Mouse (Mus musculus): ENCODE data around the gene Zhx3.

DNA sequence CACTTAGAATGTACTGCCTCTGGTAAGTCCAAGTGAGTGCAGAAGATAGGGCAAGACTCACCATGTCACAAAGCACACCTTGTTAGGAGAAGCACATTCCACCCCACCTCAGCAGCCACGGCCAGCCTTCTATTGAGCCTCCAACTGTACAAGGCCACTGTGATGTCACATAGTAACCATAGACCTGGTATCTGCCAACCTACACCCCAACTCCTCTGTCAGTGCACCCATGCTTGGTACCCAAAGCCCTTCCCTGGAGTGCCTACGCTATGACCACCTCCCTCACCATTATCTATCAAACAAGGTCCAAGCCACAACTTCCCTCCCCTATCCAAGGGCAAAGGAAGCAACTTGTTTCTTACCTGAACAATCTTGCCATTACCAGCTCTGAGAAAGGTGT, 103.8 kb downstream of the Zhx3 start:
- no peak for TF ChIP-seq CTCF (IDR thresholded peaks at IDR 0.05; ENCODE audit: borderline replicate concordance, insufficient read depth, low read depth, low read length)
- TF ChIP-seq POLR2A (IDR thresholded peaks at IDR 0.05; ENCODE audit: borderline replicate concordance, insufficient read depth, low read length), result no peak
